Mouse (Mus musculus) kidney, embryonic 16.5 days (tissue): ENCODE measurements around the gene Capn8. TPM values are rescaled to one million over a fixed set of nuclear protein-coding genes. Genes with fewer than 3 reads are reported as not detected.

Experiments used
- polyA plus RNA-seq: library from polyadenylated mRNA; unstranded; fragments of >200 nt; fragmentation: Nextera tagmentation; extraction: Ambion mirVana; gene quantifications from 2 replicates; pipeline ENCODE4 v1.2.1, GENCODE M21; 2015

Gene Capn8
- polyA plus RNA-seq, 1 experiment from 2014 or later: not detected

Other genes starting within 250 kb of the Capn8 start
- gene Fbxo28, start 223.4 kb upstream of the Capn8 start, polyA plus RNA-seq: 18.0 and 18.3 TPM in 2 replicates
- 26.2 and 30.0 TPM in 2 replicates for gene Trp53bp2, start 155.8 kb upstream of the Capn8 start, polyA plus RNA-seq
- gene Capn2, start 47.4 kb upstream of the Capn8 start, polyA plus RNA-seq: 136 and 142 TPM in 2 replicates
- not detected in 2 replicates for gene Ccdc185, start 184.2 kb downstream of the Capn8 start, polyA plus RNA-seq
- gene Susd4, start 198.9 kb downstream of the Capn8 start, polyA plus RNA-seq: 25.7 and 26.4 TPM in 2 replicates